Mouse (Mus musculus) layer of hippocampus, adult 11-12 months (tissue): ENCODE measurements around the gene Cep152.

Experiments
- DNase-seq: peaks from one replicate; pipeline ENCODE4 v3.0.0; 2022; ENCODE audit warnings: low spot score

The Cep152 gene

DNA sequence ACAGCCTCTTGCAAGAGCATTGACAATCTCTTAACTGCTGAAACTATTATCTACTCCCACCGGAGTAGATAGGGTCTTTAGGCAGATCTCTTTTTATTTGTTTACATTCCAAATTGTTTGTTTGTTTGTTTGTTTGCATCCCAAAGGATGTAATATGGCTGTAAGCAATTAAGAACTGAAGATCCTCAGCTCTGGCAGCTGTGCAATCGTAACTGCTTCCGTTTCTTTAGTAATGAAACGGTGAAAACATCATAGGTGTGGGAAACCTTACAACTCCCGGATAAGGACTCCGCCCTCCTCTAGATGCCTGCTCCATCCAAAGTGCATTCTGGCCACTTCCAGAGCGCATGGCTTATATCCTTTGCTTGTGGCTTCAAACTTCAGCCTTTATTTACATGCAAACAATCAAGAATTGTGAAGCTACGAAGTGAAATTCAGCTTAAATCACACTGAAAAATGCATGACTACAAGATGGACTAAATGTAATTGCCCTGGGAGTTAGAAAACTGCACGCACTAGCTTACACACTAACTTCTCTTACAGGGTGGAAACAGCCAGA is 707 bp downstream of the Cep152 start:
- DNase-seq = no peak

- DNase-seq = no peak
Measured at GRCm38 (mm10) chr2:125623211-125623610, 1.7 kb downstream of the Cep152 start.

GRCm38 (mm10) chr2:125620213-125620907 is 4.6 kb downstream of the Cep152 start:
- DNase-seq = no peak

DNA sequence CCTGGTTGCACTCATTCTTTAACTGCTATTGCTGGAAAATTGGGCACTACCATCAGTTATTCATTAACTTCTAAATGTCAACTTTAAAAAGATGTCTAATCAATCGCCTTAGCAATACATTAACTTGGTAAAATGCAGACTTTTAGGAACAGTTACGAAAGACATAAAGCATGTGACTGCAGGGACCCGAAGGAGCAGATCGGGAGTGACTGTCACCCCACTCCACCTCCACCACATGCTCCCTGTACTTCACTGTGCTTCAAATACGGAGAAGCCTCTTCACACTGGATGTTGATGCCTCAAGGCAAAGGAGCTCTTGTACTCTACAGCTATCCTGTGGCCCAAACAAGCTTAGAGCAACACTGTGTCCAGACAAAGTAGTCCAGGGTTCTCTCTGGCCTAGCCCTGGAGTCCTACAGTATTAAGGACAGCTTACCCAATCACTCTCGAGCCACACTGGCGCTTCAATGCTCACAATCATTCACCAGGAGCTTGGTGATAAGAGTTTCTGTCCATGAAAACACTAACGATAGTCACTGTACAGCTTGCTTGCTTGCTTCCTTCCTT is 9.0 kb downstream of the Cep152 start:
- DNase-seq = no peak

GRCm38 (mm10) chr2:125615440-125615839 is 9.5 kb downstream of the Cep152 start:
- no peak for DNase-seq

DNA sequence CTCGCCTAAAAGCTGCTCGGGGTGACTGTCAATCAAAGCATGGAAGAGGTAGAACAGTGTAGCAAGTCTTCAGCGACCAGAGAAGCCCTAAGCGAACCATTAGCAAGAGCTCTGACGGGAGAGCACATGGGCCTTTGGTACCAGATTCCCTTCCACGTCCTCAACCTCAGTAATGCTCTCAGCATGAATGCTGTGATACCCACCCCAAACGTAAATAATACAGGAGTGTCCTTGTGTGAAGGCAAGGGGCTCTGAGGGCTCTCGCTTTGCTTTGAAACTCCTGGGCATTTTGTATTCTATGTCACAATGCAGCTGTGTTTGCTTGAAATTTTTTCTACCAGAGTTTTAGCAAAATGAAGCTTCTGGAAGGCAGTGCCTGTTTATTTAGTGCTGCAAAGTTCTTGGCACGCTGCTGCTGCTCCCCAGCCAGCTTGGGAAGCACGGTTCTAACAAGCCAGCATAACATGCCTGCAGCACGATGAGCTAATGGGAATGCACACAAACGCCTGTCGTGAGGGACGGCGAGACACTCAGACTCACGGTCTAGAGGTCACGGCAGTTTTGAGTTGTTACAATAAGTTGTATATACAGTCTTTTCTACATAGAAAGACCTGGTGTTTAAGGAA is 18.6 kb downstream of the Cep152 start:
- peak; percentile 41 for DNase-seq

- peak; percentile 58 for DNase-seq
Measured at GRCm38 (mm10) chr2:125604646-125605045, 20.3 kb downstream of the Cep152 start.

DNA sequence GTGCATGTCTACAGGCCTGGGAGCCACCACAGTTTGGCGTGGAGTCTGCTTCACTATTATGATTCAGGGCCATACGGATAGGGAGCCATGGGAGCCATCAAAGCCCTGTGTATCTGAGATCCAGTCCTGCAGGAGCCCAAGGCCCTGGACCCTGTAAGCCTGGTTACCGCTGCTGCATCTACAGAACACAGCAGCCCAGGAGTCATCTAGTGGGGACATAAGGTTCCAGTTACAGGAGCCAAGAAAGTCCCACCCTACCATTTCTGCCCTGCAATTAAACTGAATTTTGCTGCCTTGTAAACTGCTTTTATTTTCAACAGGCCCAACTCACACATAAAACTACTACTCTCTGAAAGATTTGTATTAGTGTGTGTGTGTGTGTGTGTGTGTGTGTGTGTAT is 21.9 kb downstream of the Cep152 start:
- no peak for DNase-seq

DNA sequence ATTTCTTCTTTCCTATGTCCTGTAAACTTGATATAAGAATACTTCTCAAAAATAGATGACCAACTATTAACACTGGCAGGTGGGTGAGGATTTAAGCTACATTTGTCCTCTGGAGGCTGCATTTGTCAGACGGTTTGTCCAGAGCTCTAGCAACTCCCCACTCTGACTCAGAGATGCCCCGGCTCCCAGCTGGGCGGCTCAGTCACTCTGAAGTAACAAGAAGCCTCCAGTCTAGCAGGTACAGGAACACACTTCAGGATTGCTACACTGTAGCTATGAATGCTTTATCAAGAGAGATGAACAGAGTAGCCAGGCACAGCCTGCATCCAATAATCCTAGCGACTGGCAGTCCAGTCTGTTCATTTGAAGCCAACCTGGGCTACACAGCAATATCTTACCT is 26.0 kb downstream of the Cep152 start:
- no peak for DNase-seq

GRCm38 (mm10) chr2:125598251-125598650 is 26.7 kb downstream of the Cep152 start:
- no peak for DNase-seq

DNA sequence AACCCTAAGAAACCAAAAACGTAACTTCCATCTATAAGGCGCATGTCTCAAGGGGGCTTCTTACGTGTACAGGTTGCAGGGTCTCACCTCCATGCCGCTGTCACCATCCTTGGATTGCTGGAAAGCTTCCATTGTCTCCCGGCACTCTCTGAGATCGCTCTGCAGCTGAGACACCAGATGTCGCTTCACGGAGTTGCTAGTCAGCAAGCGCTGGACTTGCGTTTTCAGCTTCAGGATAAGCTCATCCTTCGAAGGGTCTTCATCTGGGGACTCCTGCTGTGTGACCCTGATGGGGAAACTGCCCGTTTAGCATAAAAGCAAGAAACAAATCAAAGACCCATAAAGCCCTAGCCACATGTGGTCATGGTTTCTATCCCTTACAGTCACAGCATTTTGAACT is 30.1 kb downstream of the Cep152 start:
- DNase-seq = no peak

DNA sequence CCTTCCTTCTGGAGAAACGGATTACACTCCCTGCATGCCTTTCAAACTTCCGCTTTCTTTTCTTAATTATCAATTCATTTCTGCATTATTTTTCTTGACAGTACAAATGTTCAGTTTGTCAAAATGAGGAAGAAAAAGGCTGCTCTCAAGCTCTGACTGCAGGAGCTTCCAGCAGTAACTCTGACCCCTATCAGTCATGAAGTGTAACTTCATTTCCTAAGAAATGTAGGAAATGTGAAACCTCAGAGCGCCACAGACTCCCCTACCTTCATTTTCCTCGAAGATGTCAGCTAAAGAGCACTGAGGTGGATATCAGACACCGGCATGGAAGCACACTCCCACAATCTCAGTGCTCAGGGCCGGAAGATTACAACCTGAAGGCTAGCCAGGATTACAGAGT is 30.8 kb downstream of the Cep152 start:
- no peak for DNase-seq

DNA sequence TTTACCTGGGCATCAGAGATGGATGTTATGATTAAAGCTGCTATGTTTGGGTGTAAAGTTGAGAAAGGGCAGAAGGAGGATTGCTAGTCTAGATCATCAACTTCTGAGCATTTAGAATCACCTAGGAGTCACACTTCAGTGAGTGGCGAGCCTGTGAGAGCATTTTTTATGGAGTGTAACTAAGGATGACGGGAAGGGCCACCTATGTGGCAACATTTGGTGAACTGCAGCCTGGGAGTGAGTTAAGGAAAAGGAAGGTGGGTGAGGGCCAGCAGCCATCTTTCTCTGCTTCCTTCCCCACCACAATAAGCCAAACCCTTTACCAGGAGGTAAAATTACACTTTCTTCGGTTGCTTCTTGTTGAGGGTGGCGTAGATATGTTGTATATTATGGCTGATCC is 33.0 kb downstream of the Cep152 start:
- no peak for DNase-seq

- DNase-seq = no peak
Measured at GRCm38 (mm10) chr2:125589287-125589686, 35.6 kb downstream of the Cep152 start.

- DNase-seq = no peak
Measured at GRCm38 (mm10) chr2:125581081-125581480, 43.8 kb downstream of the Cep152 start.

- DNase-seq = no peak
Measured at GRCm38 (mm10) chr2:125577670-125578069, 47.2 kb downstream of the Cep152 start.

DNA sequence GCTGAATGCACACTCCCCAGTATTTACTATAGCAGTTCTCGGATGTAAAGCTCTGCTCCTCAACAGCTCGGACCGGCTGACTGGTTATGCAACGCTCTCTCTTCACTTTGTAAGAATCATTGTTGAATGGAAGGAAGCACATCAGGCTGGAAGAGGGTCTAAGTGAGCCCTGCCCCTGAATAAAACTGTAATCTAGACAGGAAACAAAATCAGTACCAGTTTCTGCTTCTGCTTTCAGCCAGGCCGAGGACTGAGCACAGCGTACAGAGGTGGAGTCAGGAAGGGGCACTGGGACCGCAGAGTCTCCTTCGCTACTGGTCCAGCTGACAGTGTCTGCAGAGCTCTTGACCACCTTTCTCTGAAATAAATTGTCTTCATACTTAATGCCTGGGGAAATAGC is 48.4 kb downstream of the Cep152 start:
- DNase-seq = no peak

DNA sequence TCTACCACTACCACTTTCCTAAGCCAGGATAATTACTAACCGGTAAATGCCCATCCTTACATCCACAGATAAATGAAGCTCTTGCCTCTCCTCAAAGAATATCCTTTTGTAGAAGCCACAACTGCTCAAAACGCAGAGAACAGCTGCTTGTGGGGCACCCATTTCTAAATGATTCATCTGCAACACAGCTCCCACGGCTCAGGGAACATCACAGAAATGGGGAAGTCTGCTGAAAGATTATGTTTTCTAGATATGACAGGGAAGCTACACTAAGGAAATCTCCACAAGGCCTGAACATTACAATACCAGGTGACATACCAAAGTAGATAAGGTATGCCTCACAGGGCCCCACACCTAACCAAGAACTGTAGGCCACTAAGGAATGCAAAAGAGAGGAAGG is 49.1 kb downstream of the Cep152 start:
- DNase-seq = no peak

GRCm38 (mm10) chr2:125563884-125564283 is 61.0 kb downstream of the Cep152 start:
- DNase-seq = no peak

DNA sequence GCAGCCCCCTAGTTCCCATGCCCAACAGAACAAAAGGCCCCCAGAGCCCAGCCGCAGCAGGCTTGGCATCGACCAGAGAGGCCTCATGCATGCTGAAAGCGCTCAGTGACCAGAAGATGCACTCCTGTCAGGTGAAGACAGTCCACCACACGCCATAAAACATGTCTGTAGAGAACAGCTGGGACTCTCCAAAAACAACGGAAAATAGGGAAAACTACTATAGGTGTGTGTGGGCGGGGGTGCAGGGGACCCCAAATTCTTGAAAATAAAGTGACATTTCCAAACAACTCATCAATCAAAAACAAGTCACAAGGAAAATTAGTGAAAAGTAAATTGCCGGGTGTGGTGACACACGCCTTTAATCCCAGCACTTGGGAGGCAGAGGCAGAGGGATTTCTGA is 62.5 kb downstream of the Cep152 start:
- DNase-seq = no peak

- no peak for DNase-seq
Measured at GRCm38 (mm10) chr2:125560037-125560436, 64.9 kb downstream of the Cep152 start.

DNA sequence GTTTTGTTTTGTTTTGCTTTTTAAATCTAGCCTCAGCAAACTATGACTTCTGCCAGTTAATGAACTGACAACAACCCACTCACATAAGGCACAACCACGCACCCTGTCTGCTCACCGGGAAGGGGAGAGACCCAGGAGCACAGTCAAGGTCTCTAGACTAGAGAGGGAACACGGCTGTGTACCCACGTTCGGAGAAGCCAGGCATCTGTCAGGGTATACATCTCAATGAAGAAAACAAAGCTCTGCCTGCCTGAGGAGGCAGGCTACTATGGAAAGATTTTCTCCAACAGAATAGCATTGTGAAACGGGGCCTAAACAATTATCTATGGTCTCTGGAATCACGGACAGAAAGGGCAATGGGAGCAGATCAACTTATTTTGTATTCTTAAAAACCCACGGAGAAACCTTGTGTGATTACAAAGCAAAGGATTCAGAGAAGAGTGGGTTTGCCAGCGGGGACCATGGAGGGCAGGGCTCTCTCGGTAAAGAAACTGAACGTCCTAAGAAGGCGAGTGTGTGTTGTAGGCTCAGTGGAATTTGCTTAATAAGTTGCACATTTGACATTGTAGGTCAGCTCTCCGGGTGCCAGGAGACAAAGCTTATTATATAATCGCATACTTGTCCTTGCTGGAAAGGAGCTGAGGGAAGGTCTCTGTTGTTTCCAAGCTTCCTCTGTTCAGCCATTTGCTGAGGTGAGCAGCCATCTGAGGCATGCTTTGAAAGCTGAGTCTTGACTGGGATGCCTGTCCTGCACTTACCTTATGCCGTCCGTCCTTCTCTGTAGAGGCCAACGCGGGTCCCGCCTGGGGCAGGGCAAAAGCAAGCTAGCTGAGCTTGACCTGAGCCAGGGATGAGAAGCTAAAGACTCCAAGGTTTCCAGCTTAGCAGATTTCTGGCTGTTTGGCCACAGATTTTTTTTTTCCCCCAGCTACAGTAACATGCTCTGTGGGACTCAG is 66.0 kb downstream of the Cep152 start:
- DNase-seq = no peak
